Mouse (Mus musculus) liver, adult 2 months (tissue): ENCODE results near the gene Hoxb4. TPM values are rescaled to one million over a fixed set of nuclear protein-coding genes. Genes with fewer than 3 reads are reported as not detected.

Experiments
- DNase-seq: peaks from one replicate; pipeline ENCODE4 v3.0.0-alpha.2; 2011; ENCODE audit warnings: low read depth, low spot score; ENCODE audit errors: extremely low read depth
- H3K27ac ChIP-seq: fragments of 200-500 bp; replicated peaks from 2 replicates; pipeline ENCODE4 v1.5.1; 2012; ENCODE audit warnings: low read depth, mild to moderate bottlenecking, control low read depth, inconsistent platforms, low read length; ENCODE audit not compliant: insufficient read depth
- H3K27me3 ChIP-seq: fragments of 200-500 bp; 2 replicates; pipeline ENCODE4 v1.6.1; 2012; ENCODE audit warnings: mild to moderate bottlenecking, moderate library complexity, low read length, inconsistent platforms; ENCODE audit not compliant: control insufficient read depth, insufficient read depth
- H3K36me3 ChIP-seq: fragments of 200-500 bp; 2 replicates; pipeline ENCODE4 v1.6.1; 2012; ENCODE audit warnings: low read length, inconsistent platforms; ENCODE audit not compliant: control insufficient read depth, insufficient read depth
- H3K4me1 ChIP-seq: fragments of 200-500 bp; 2 replicates; pipeline ENCODE4 v1.6.1; 2011; ENCODE audit warnings: low read length; ENCODE audit not compliant: control insufficient read depth, insufficient read depth
- H3K4me3 ChIP-seq: fragments of 200-500 bp; 2 replicates; pipeline ENCODE4 v1.5.1; 2011; ENCODE audit warnings: low read depth, mild to moderate bottlenecking, control low read depth, low read length, moderate library complexity; ENCODE audit not compliant: insufficient read depth
- H3K79me2 ChIP-seq: fragments of 200-500 bp; 2 replicates; pipeline ENCODE4 v1.6.1; 2012; ENCODE audit warnings: inconsistent platforms, mild to moderate bottlenecking, low read length, moderate library complexity; ENCODE audit not compliant: control insufficient read depth, insufficient read depth
- H3K9ac ChIP-seq: fragments of 200-500 bp; 2 replicates; pipeline ENCODE4 v1.6.1; 2012; ENCODE audit warnings: low read depth, mild to moderate bottlenecking, control low read depth, inconsistent platforms, low read length
- CTCF ChIP-seq: fragments of 200-500 bp; IDR thresholded peaks from 2 replicates; pipeline ENCODE4 v1.5.1; 2011; ENCODE audit warnings: low read depth, low read length, control low read depth
- POLR2A ChIP-seq: fragments of 200-500 bp; IDR thresholded peaks from 2 replicates; pipeline ENCODE4 v1.6.1; 2011; ENCODE audit warnings: low read length, control low read depth; ENCODE audit not compliant: insufficient read depth; ENCODE audit errors: extremely low read depth
- WGBS: fragments of 180-500 bp; shearing (Covaris S2); methylation state at CpG from one replicate; pipeline ENCODE4 v1.1.7; 2018; 5-methylcytosine and 5-hydroxymethylcytosine counted together
- polyA plus RNA-seq: library from polyadenylated mRNA; depleted of rRNA; stranded (reverse); fragments of >200 nt; gene quantifications from 2 replicates; pipeline ENCODE4 v1.2.3, GENCODE M21; 2012
- total RNA-seq: library from RNA; depleted of rRNA; stranded (reverse); fragments of >200 nt; gene quantifications from 2 replicates; pipeline ENCODE4 v1.2.3, GENCODE M21; 2014

Gene Hoxb4
- total and polyA plus RNA-seq, 2 experiments = 0.37 to 0.91 TPM

- Histone ChIP-seq H3K79me2 (no peaks in the 10 kb centered on the region), H3K4me3 (no peak overlapping the region), H3K36me3 (no peaks in the 10 kb centered on the region), H3K27me3 (peaks cover 13% of the 10 kb centered on the region; the same call in 1 of the 2 replicates), H3K4me1 (0 out of 2 replicates have a peak, but pooled peaks cover 1% of the 10 kb centered on the region), H3K27ac (no peak overlapping the region), H3K9ac (no peak overlapping the region)
- 11% methylated on average over 8 of the region's 8 CpGs for WGBS
- no peak for DNase-seq
- no peak for TF ChIP-seq POLR2A
- no peak for TF ChIP-seq CTCF
Observed at GRCm38 (mm10) chr11:96332105-96332504, 14.0 kb downstream of the Hoxb4 start.

- 25% methylated on average over 35 of the region's 35 CpGs for WGBS
- H3K36me3 ChIP-seq = no peaks in the 10 kb centered on the region
- TF ChIP-seq CTCF (no peak), POLR2A (no peak)
- peak overlapping the region; percentile 53 for H3K9ac ChIP-seq
- no peak overlapping the region for H3K27ac ChIP-seq
- H3K4me1 ChIP-seq = 0 out of 2 replicates have a peak, but pooled peaks cover 1% of the 10 kb centered on the region
- DNase-seq = no peak
- H3K79me2 ChIP-seq = no peaks in the 10 kb centered on the region
- peak overlapping the region; percentile 50; the same call in 1 of the 2 replicates for H3K4me3 ChIP-seq
- peaks cover 13% of the 10 kb centered on the region; the same call in 1 of the 2 replicates for H3K27me3 ChIP-seq
Observed at GRCm38 (mm10) chr11:96332618-96333032, 14.6 kb downstream of the Hoxb4 start.

GRCm38 (mm10) chr11:96333241-96334001 lies 15.4 kb downstream of the Hoxb4 start:
- 0 out of 2 replicates have a peak overlapping the region, but pooled peaks have one; percentile 38 for H3K9ac ChIP-seq
- WGBS = 23% methylated on average over 17 of the region's 17 CpGs

DNA sequence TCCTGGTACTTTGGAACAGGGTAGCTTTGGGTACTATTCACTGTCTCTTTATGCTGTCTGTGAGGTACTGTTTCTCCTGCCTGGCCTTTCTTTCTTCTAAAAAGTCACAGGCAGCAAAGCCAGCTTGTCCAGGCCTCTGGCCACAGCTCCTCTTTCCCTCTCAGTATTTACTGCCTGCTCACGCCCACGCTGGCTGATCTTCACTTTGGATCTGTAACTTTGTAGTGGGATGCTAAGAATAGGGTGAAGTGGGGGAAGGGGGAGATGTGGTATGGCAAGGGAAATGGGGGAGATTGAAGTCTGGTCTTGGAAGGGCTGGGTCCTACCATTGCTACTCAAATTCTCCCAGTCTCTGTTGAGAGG lies 15.9 kb downstream of the Hoxb4 start:
- no peak overlapping the region for H3K27ac ChIP-seq
- no peak overlapping the region for H3K9ac ChIP-seq
- 26% methylated on average over 2 of the region's 2 CpGs for WGBS
- H3K36me3 ChIP-seq = no peaks in the 10 kb centered on the region
- H3K79me2 ChIP-seq = no peaks in the 10 kb centered on the region
- H3K4me3 ChIP-seq = no peak overlapping the region
- TF ChIP-seq POLR2A (no peak), CTCF (no peak)
- H3K27me3 ChIP-seq = peaks cover 10% of the 10 kb centered on the region; the same call in 1 of the 2 replicates
- DNase-seq = no peak
- H3K4me1 ChIP-seq = 0 out of 2 replicates have a peak, but pooled peaks cover 1% of the 10 kb centered on the region

More at GRCm38 (mm10) chr11:96333241-96334001, 15.4 kb downstream of the Hoxb4 start:
- H3K27me3 ChIP-seq = peaks cover 10% of the 10 kb centered on the region; the same call in 1 of the 2 replicates
- H3K36me3 ChIP-seq = no peaks in the 10 kb centered on the region
- DNase-seq = no peak
- H3K79me2 ChIP-seq = no peaks in the 10 kb centered on the region
- H3K27ac ChIP-seq = no peak overlapping the region
- 0 out of 2 replicates have a peak overlapping the region, but pooled peaks have one; percentile 25 for H3K4me3 ChIP-seq
- TF ChIP-seq POLR2A (no peak), CTCF (no peak)
- 0 out of 2 replicates have a peak, but pooled peaks cover 1% of the 10 kb centered on the region for H3K4me1 ChIP-seq

GRCm38 (mm10) chr11:96334998-96335397 lies 16.9 kb downstream of the Hoxb4 start:
- no peak for DNase-seq
- no peaks in the 10 kb centered on the region for H3K79me2 ChIP-seq
- no peak overlapping the region for H3K4me3 ChIP-seq
- no peak for TF ChIP-seq POLR2A
- no peak for TF ChIP-seq CTCF
- 45% methylated on average over 3 of the region's 3 CpGs for WGBS
- no peak overlapping the region for H3K9ac ChIP-seq
- 0 out of 2 replicates have a peak, but pooled peaks cover 1% of the 10 kb centered on the region for H3K4me1 ChIP-seq
- no peak overlapping the region for H3K27ac ChIP-seq
- no peaks in the 10 kb centered on the region for H3K36me3 ChIP-seq
- peaks cover 10% of the 10 kb centered on the region; the same call in 1 of the 2 replicates for H3K27me3 ChIP-seq
